Mouse (Mus musculus): ENCODE data around the gene Hs3st6.

- TF ChIP-seq CTCF (IDR thresholded peaks at IDR 0.05; ENCODE audit: borderline replicate concordance, insufficient read depth, low read length) = no peak
- TF ChIP-seq POLR2A (IDR thresholded peaks at IDR 0.05; ENCODE audit: low read depth, low read length) = no peak
These were observed 25.2 kb upstream of the Hs3st6 start, which contains the start of gene Rpl3l for GRCm38 (mm10) chr17:24727618-24728017.
